Mouse (Mus musculus): Measurements from ENCODE around the gene Chst11.
"Not testable (repeated sequence)": the region's sequence is repeated elsewhere in the genome, so short reads cannot be mapped to it uniquely, and the experiment has no call there.

Chst11 gene

GRCm38 (mm10) chr10:83107921-83108738, 122.8 kb downstream of the Chst11 start:
- DNase-seq (ENCODE audit: low spot score in 2 of 2): no peak

GRCm38 (mm10) chr10:83108946-83109345, 123.6 kb downstream of the Chst11 start:
- DNase-seq (ENCODE audit: low spot score in 2 of 2): no peak

DNA sequence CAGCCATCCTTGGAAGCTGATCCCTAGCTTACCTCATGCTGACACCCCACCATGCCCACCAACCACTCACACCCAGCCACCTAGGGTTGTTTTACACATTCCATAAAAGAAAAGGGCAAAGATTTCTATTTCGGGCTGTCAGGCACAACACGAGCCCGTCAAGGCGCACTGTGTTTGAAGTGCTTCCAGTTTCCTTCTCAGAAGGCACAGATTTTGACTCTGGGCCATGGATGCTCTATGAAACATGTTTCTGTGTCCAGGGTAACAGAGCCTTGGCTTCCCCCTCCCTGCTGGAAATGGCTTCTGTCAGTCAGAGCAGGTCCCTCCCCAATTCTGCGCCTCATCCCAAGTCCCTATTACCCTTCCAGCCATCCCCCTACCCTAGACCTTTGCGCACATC, 125.7 kb downstream of the Chst11 start:
- DNase-seq (ENCODE audit: low spot score in 2 of 2): no peak

DNA sequence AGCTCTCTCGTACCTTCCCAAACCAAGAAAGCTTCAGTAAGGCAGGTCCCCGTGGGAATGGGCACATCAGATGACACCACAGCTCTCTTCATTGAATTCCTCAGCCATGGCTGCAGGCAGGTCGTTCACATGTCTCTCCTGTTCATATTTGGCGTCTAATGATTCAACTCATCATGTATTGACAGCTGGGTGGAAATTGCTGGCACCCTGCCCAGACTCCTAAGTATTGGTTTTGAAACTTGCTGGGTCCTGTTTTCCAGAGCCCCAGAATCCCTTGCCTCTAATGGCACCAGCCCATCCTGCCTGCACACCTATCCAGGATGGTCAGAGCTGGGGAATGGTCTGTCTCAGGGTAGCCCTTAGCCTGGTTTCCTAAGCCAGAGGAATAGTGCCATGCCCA, 127.0 kb downstream of the Chst11 start:
- no peak for DNase-seq (ENCODE audit: low spot score in 2 of 2)

DNA sequence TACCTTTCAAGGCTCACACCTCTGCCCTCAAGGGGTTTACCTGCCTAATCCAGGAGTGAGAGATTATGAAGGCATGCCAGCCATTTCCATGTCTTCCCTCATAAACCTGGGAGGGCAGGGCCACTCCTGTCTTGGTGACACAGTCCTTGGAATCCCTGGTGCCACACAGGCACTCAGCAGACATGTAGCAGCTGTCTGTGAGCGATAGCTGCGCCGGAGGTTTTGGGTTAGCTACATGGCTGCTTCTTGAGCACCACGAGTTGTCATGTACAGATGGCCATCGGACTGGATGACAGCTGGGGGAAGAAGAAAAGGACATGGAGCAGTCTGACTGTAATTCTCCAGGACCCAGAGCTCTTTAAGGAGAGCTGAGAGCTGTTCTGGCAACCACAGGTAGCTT, 129.3 kb downstream of the Chst11 start:
- no peak for DNase-seq (ENCODE audit: low spot score in 2 of 2)

GRCm38 (mm10) chr10:83116889-83117288, 131.6 kb downstream of the Chst11 start:
- DNase-seq (ENCODE audit: low spot score in 2 of 2): no peak

DNA sequence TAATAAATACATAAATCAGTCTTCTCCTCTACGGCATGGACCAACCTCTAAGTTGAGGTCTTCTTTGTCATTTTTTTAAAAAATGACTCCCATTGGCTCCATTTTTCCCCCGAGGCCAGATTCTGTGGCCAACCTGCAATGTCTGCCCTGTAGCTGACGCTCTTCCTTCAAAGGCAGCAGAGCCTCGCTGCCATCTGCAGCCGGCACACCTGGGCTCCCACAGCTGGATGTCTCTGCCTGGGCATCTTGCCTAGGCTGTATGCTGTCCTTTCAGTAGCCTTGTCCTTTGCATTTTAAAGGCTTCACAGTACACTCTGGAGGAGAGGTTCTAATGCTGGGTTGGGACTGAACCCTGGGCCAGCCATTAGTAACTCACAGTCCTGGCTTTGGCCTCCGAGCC, 132.6 kb downstream of the Chst11 start:
- no peak for DNase-seq (ENCODE audit: low spot score in 2 of 2)

GRCm38 (mm10) chr10:83118613-83119012, 133.3 kb downstream of the Chst11 start:
- DNase-seq (ENCODE audit: low spot score in 2 of 2): no peak

DNA sequence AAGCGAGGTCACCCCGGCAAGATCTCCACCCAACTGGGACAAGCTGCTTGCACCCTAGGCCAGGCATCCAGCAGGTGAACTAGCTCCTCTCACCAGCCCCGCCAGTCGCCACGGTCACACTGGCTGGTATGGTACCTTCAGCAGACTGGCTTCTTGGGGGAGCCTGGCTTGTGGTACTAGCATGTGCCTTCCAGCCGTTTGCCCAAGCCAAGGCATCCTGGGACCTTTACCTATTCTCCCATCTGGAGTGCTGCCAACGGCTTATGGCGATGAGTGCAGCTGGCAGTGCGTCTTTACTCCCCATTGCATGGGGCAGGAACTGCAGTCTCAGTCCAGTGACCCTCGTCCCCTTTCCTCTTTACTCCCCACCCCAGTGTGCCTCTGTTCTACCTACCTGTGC, 133.7 kb downstream of the Chst11 start:
- no peak for DNase-seq (ENCODE audit: low spot score in 2 of 2)

- not testable (repeated sequence) for DNase-seq (ENCODE audit: low spot score in 2 of 2)
These were observed 134.2 kb downstream of the Chst11 start for GRCm38 (mm10) chr10:83119461-83119860.

DNA sequence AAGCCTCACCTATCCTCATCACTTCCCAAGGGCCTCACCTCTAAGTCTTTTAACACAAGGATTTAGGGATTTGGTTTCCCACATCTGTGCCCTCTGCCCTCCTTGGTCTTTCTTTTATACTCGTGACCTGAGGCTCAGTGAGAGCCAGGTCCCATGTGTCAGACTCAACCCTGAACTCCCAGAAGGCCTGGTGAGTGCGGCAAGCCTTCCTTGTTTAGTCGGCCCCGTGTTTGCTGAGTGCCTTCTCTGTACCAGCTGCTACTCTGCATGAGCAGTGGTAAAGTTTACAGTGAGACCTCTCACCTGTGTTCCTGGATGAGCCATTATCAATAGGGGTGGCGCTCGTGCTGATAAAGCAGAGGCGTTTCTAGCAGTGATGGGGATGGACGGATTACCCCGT, 134.6 kb downstream of the Chst11 start:
- DNase-seq (ENCODE audit: low spot score in 2 of 2): no peak

DNA sequence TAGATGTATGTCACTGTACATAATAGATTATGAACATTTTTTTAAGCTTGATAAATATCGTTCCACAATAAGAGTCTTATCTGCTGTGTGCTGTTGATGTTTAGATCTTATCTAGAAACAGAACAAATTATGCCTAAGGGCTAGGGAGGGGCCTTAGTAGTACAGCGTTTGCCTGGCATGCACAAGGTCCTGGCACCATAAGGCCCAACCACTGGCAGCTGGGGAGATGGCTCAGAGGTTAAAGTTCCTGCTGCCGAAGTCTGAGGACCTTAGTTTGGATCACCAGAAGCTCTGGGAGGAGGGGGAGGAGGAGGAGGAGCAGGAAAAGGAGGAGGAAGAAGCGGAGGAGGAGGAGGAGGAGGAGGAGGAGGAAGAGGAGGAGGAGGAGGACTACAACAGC, 135.6 kb downstream of the Chst11 start:
- DNase-seq (ENCODE audit: low spot score in 2 of 2): no peak

GRCm38 (mm10) chr10:83124560-83124959, 139.3 kb downstream of the Chst11 start:
- no peak for DNase-seq (ENCODE audit: low spot score in 2 of 2)

GRCm38 (mm10) chr10:83126447-83126846, 141.1 kb downstream of the Chst11 start:
- DNase-seq (ENCODE audit: low spot score in 2 of 2): no peak

DNA sequence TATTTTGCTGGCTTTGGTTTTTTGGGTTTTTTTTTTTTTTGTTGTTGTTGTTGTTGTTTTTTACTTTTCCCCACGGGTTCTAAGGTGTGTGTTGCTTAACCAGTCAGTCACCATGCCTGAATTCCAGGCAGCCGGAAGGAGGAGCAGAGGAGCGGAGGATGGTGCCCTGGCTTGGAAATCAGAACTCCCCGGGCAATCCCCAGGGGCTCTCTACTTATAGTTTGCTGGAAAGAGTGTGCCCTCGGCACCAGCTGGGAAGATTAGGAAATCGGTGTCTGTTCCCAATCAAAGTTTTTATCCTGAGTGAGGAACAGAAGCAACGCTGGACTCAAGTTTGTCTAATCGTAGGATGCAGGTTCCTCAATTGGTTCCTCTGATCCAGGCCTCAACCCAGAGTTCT, 143.1 kb downstream of the Chst11 start:
- no peak for DNase-seq (ENCODE audit: low spot score in 2 of 2)

- DNase-seq (ENCODE audit: low spot score in 2 of 2): no peak
These were observed 144.4 kb downstream of the Chst11 start for GRCm38 (mm10) chr10:83129624-83130218.

DNA sequence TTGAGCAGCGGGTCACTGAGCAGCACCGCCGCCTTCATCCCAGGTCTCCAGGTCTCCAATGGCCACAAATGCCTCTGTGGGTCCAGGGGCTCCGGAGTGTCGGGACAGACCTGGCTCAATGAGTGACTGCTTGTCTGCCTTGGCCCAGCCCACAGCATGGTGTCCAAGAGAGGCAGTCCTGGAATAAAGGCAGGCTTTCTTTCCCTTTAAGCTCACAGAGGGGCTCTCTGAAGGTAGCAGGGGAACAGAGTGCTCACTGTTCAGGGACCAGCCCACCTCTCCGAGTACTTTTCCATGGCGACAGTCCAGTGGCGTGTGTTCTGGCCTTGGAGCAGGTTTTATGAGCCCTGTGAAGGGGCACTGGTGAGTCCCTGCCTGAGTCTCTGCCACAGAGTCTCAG, 145.3 kb downstream of the Chst11 start:
- DNase-seq (ENCODE audit: low spot score in 2 of 2): no peak

- no peak for DNase-seq (ENCODE audit: low spot score in 2 of 2)
These were observed 146.6 kb downstream of the Chst11 start for GRCm38 (mm10) chr10:83131884-83132283.

- DNase-seq (ENCODE audit: low spot score in 2 of 2): no peak
These were observed 148.7 kb downstream of the Chst11 start for GRCm38 (mm10) chr10:83133866-83134570.

DNA sequence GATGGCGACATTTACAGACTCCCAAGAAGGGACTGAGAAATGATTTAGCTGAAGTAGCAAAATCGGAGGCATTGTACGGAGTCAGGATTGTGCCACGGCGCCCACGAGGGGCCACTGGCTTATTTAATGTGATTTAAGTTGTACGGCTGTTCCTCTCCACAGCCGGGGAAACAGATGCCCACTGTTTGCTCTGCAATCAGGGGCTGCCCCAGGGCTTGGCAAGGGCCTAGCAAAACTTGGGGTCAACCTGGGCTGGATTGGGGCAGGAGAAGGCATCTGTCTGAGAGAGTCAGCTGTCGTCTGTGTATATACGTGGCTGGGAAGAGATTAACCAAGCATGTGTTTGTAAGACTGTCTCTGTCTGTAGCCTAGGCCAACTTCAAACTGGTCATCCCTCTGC, 149.6 kb downstream of the Chst11 start:
- no peak for DNase-seq (ENCODE audit: low spot score in 2 of 2)

GRCm38 (mm10) chr10:83135963-83136362, 150.7 kb downstream of the Chst11 start:
- no peak for DNase-seq (ENCODE audit: low spot score in 2 of 2)

DNA sequence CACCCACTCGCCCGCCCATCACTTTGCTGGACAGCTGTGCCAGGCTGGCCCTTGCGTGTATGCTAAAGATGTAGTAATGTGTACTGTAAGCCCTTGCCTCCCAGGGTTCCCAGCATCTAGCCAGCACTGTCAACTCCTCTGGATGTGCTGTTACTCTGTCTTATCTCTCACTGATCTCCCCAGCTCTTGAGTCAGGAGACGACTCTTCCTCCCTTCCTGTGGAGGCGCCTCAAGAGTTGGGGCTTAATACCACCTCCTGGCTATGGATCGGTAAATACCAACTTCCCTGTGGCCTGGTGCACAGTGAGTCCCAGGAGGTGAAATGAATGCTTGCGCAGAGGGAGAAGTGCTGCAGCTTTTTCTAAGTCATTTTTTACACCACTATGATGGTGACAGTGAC, 151.8 kb downstream of the Chst11 start:
- no peak for DNase-seq (ENCODE audit: low spot score in 2 of 2)

- DNase-seq (ENCODE audit: low spot score in 2 of 2): no peak
These were observed 154.0 kb downstream of the Chst11 start for GRCm38 (mm10) chr10:83139276-83139675.
